Mouse (Mus musculus): Measurements from ENCODE around the gene Gp1ba. TPM values are rescaled to one million over a fixed set of nuclear protein-coding genes. Genes with fewer than 3 reads are reported as not detected.

Gp1ba gene
- polyA plus RNA-seq, 1 experiment from 2014 or later = 0.15 TPM

GRCm38 (mm10) chr11:70678576-70678975, 39.7 kb downstream of the Gp1ba start:
- no peak for ATAC-seq (ENCODE audit: low FRiP score)

GRCm38 (mm10) chr11:70679361-70679760, 40.4 kb downstream of the Gp1ba start:
- ATAC-seq (ENCODE audit: low FRiP score) = no peak
- WGBS = 98% methylated on average over 8 of the region's 8 CpGs
- Histone ChIP-seq H3K4me3 (replicated peaks) (no peak overlapping the region), H3K9ac (replicated peaks) (no peak overlapping the region), H3K4me2 (no peak overlapping the region), H3K9me3 (replicated peaks) (no peaks in the 10 kb centered on the region), H3K36me3 (peaks cover 79% of the 10 kb centered on the region), H3K4me1 (peaks cover 10% of the 10 kb centered on the region), H3K27me3 (replicated peaks) (no peaks in the 10 kb centered on the region), H3K27ac (replicated peaks) (no peak overlapping the region)

More at GRCm38 (mm10) chr11:70678576-70678975, 39.7 kb downstream of the Gp1ba start:
- Histone ChIP-seq H3K9ac (replicated peaks) (no peak overlapping the region), H3K27ac (replicated peaks) (no peak overlapping the region), H3K4me1 (peaks cover 10% of the 10 kb centered on the region), H3K9me3 (replicated peaks) (no peaks in the 10 kb centered on the region), H3K4me3 (replicated peaks) (no peak overlapping the region), H3K4me2 (no peak overlapping the region), H3K36me3 (peaks cover 77% of the 10 kb centered on the region), H3K27me3 (replicated peaks) (no peaks in the 10 kb centered on the region)
- WGBS = 65% methylated on average over 2 of the region's 2 CpGs

GRCm38 (mm10) chr11:70679894-70680293, 41.0 kb downstream of the Gp1ba start:
- 94% methylated on average over 6 of the region's 8 CpGs for WGBS
- H3K4me2 ChIP-seq = no peak overlapping the region
- peaks cover 10% of the 10 kb centered on the region for H3K4me1 ChIP-seq
- peaks cover 81% of the 10 kb centered on the region for H3K36me3 ChIP-seq
- no peak for ATAC-seq (ENCODE audit: low FRiP score)
- H3K27me3 ChIP-seq (replicated peaks) = no peaks in the 10 kb centered on the region
- H3K27ac ChIP-seq (replicated peaks) = no peak overlapping the region
- H3K4me3 ChIP-seq (replicated peaks) = no peak overlapping the region
- no peaks in the 10 kb centered on the region for H3K9me3 ChIP-seq (replicated peaks)
- H3K9ac ChIP-seq (replicated peaks) = no peak overlapping the region

- Histone ChIP-seq H3K4me3 (replicated peaks) (no peak overlapping the region), H3K4me1 (peaks cover 14% of the 10 kb centered on the region), H3K36me3 (peaks cover 76% of the 10 kb centered on the region), H3K9ac (replicated peaks) (no peak overlapping the region), H3K27me3 (replicated peaks) (no peaks in the 10 kb centered on the region), H3K4me2 (no peak overlapping the region), H3K9me3 (replicated peaks) (no peaks in the 10 kb centered on the region), H3K27ac (replicated peaks) (no peak overlapping the region)
- no peak for ATAC-seq (ENCODE audit: low FRiP score)
- WGBS = 67% methylated on average over 12 of the region's 12 CpGs
These were observed 42.2 kb downstream of the Gp1ba start for GRCm38 (mm10) chr11:70681170-70681569.

GRCm38 (mm10) chr11:70681897-70682581, 43.1 kb downstream of the Gp1ba start:
- peak; percentile 46 for ATAC-seq (ENCODE audit: low FRiP score)
- Histone ChIP-seq H3K4me2 (peak overlapping the region; percentile 15; the same call in 1 of the 2 replicates), H3K36me3 (peaks cover 67% of the 10 kb centered on the region), H3K27ac (replicated peaks) (peak overlapping the region; percentile 4; the same call in 1 of the 2 replicates), H3K4me3 (replicated peaks) (no peak overlapping the region), H3K9ac (replicated peaks) (no peak overlapping the region), H3K27me3 (replicated peaks) (no peaks in the 10 kb centered on the region), H3K9me3 (replicated peaks) (no peaks in the 10 kb centered on the region), H3K4me1 (peaks cover 22% of the 10 kb centered on the region)
- 17% methylated on average over 11 of the region's 11 CpGs for WGBS

GRCm38 (mm10) chr11:70683640-70684039, 44.7 kb downstream of the Gp1ba start:
- Histone ChIP-seq H3K9ac (replicated peaks) (no peak overlapping the region), H3K4me2 (no peak overlapping the region), H3K27me3 (replicated peaks) (no peaks in the 10 kb centered on the region), H3K27ac (replicated peaks) (no peak overlapping the region), H3K4me1 (peaks cover 31% of the 10 kb centered on the region), H3K36me3 (peaks cover 57% of the 10 kb centered on the region), H3K9me3 (replicated peaks) (no peaks in the 10 kb centered on the region), H3K4me3 (replicated peaks) (no peak overlapping the region)
- ATAC-seq (ENCODE audit: low FRiP score) = no peak
- WGBS = 90% methylated on average over 5 of the region's 5 CpGs

GRCm38 (mm10) chr11:70686901-70687566, 48.1 kb downstream of the Gp1ba start:
- ATAC-seq (ENCODE audit: low FRiP score) = peak; percentile 62; the same call in 1 of the 2 replicates
- Histone ChIP-seq H3K4me1 (peaks cover 37% of the 10 kb centered on the region), H3K9ac (replicated peaks) (peak overlapping the region; percentile 90), H3K9me3 (replicated peaks) (no peaks in the 10 kb centered on the region), H3K36me3 (peaks cover 32% of the 10 kb centered on the region), H3K4me3 (replicated peaks) (peak overlapping the region; percentile 85), H3K27me3 (replicated peaks) (no peaks in the 10 kb centered on the region), H3K27ac (replicated peaks) (peak overlapping the region; percentile 89), H3K4me2 (peak overlapping the region; percentile 87)
- 3% methylated on average over 16 of the region's 16 CpGs for WGBS

GRCm38 (mm10) chr11:70687601-70688199, 48.8 kb downstream of the Gp1ba start, which contains the start of gene Camta2:
Gene Camta2 (minus strand): TSS chr11:70688105.
- ATAC-seq (ENCODE audit: low FRiP score) = peak; percentile 78
- WGBS = under 1% methylated on average over 48 of the region's 55 CpGs
- H3K4me1 ChIP-seq = peaks cover 31% of the 10 kb centered on the region

GRCm38 (mm10) chr11:70688372-70688771, 49.5 kb downstream of the Gp1ba start:
- Histone ChIP-seq H3K9me3 (replicated peaks) (no peaks in the 10 kb centered on the region), H3K9ac (replicated peaks) (peak overlapping the region; percentile 90), H3K4me1 (peaks cover 29% of the 10 kb centered on the region), H3K4me3 (replicated peaks) (peak overlapping the region; percentile 85), H3K27ac (replicated peaks) (peak overlapping the region; percentile 89), H3K27me3 (replicated peaks) (no peaks in the 10 kb centered on the region), H3K4me2 (peak overlapping the region; percentile 87), H3K36me3 (peaks cover 23% of the 10 kb centered on the region)
- ATAC-seq (ENCODE audit: low FRiP score) = peak; percentile 27; the same call in 1 of the 2 replicates
- WGBS = 9% methylated on average over 8 of the region's 8 CpGs

More at GRCm38 (mm10) chr11:70687601-70688199, 48.8 kb downstream of the Gp1ba start, which contains the start of gene Camta2:
- peak within 1 kb of the TSS; percentile 90 for H3K9ac ChIP-seq (replicated peaks)
- peak within 1 kb of the TSS; percentile 87 for H3K4me2 ChIP-seq
- H3K9me3 ChIP-seq (replicated peaks) = no peaks in the 10 kb centered on the region
- H3K27me3 ChIP-seq (replicated peaks) = no peaks in the 10 kb centered on the region
- H3K4me3 ChIP-seq (replicated peaks) = peak within 1 kb of the TSS; percentile 85
- H3K27ac ChIP-seq (replicated peaks) = peak within 1 kb of the TSS; percentile 89
- H3K36me3 ChIP-seq = peaks cover 30% of the 10 kb centered on the region

- ATAC-seq (ENCODE audit: low FRiP score) = no peak
These were observed 50.7 kb downstream of the Gp1ba start for GRCm38 (mm10) chr11:70689578-70689977.

More at GRCm38 (mm10) chr11:70689578-70689977, 50.7 kb downstream of the Gp1ba start:
- WGBS = 57% methylated on average over 4 of the region's 4 CpGs
- H3K9me3 ChIP-seq (replicated peaks) = no peaks in the 10 kb centered on the region
- H3K36me3 ChIP-seq = peaks cover 11% of the 10 kb centered on the region
- peaks cover 29% of the 10 kb centered on the region for H3K4me1 ChIP-seq
- no peak overlapping the region for H3K9ac ChIP-seq (replicated peaks)
- H3K4me2 ChIP-seq = no peak overlapping the region
- H3K27ac ChIP-seq (replicated peaks) = no peak overlapping the region
- H3K4me3 ChIP-seq (replicated peaks) = no peak overlapping the region
- no peaks in the 10 kb centered on the region for H3K27me3 ChIP-seq (replicated peaks)
